Mouse (Mus musculus) ovary, adult 18-20 months (tissue): ENCODE results near the gene Pxylp1.

ENCODE experiments used
- DNase-seq: peaks from one replicate; pipeline ENCODE4 v3.0.0; 2022; ENCODE audit warnings: low spot score, mixed read lengths

Gene Pxylp1

GRCm38 (mm10) chr9:96890756-96891155 is 1.7 kb downstream of the Pxylp1 start:
- DNase-seq = no peak

- no peak for DNase-seq
These were observed 2.2 kb downstream of the Pxylp1 start for GRCm38 (mm10) chr9:96890266-96890665.

GRCm38 (mm10) chr9:96889345-96890021 is 3.0 kb downstream of the Pxylp1 start:
- DNase-seq = peak; percentile 72

- no peak for DNase-seq
These were observed 3.6 kb downstream of the Pxylp1 start for GRCm38 (mm10) chr9:96888742-96889344.

- no peak for DNase-seq
These were observed 4.5 kb downstream of the Pxylp1 start for GRCm38 (mm10) chr9:96887954-96888353.

- no peak for DNase-seq
These were observed 5.0 kb downstream of the Pxylp1 start for GRCm38 (mm10) chr9:96887492-96887891.

- no peak for DNase-seq
These were observed 6.7 kb downstream of the Pxylp1 start for GRCm38 (mm10) chr9:96885781-96886180.

GRCm38 (mm10) chr9:96882496-96883265 is 9.8 kb downstream of the Pxylp1 start:
- DNase-seq = no peak

GRCm38 (mm10) chr9:96881901-96882300 is 10.6 kb downstream of the Pxylp1 start:
- DNase-seq = no peak

- DNase-seq = no peak
These were observed 13.4 kb downstream of the Pxylp1 start for GRCm38 (mm10) chr9:96879024-96879423.

GRCm38 (mm10) chr9:96878464-96878863 is 14.0 kb downstream of the Pxylp1 start:
- no peak for DNase-seq

- no peak for DNase-seq
These were observed 16.8 kb downstream of the Pxylp1 start for GRCm38 (mm10) chr9:96875704-96876103.

- peak; percentile 20 for DNase-seq
These were observed 19.4 kb downstream of the Pxylp1 start for GRCm38 (mm10) chr9:96873082-96873481.

GRCm38 (mm10) chr9:96870104-96870503 is 22.4 kb downstream of the Pxylp1 start:
- no peak for DNase-seq

GRCm38 (mm10) chr9:96869542-96869941 is 22.9 kb downstream of the Pxylp1 start:
- no peak for DNase-seq

- DNase-seq = peak; percentile 42
These were observed 23.9 kb downstream of the Pxylp1 start for GRCm38 (mm10) chr9:96868546-96868945.

GRCm38 (mm10) chr9:96867165-96867564 is 25.3 kb downstream of the Pxylp1 start:
- DNase-seq = no peak

- peak; percentile 32 for DNase-seq
These were observed 26.3 kb downstream of the Pxylp1 start for GRCm38 (mm10) chr9:96866196-96866595.

- no peak for DNase-seq
These were observed 26.9 kb downstream of the Pxylp1 start for GRCm38 (mm10) chr9:96865473-96866050.

GRCm38 (mm10) chr9:96863539-96863938 is 28.9 kb downstream of the Pxylp1 start:
- DNase-seq = no peak

GRCm38 (mm10) chr9:96862836-96863235 is 29.6 kb downstream of the Pxylp1 start:
- DNase-seq = no peak

- no peak for DNase-seq
These were observed 31.4 kb downstream of the Pxylp1 start for GRCm38 (mm10) chr9:96861092-96861487.
